In genomic region chrX:135925911-135926310, GRCm38 (mm10) we compare ENCODE assay signal across 22 mouse cellular contexts.
DNase-seq lines count a peak whose midpoint lies in the region; ATAC-seq and TF ChIP-seq lines count a peak whose summit lies in the region.
"Had no signal": no experiment of that assay in that cellular context is flagged by ENCODE, and none has a peak within 500 bp of the region (broad histone marks: within the 10 kb centered on the region; RNA-seq: fewer than 3 reads in every experiment).

No protein-coding gene starts in this region.

- H3K4me3 ChIP-seq in ES-E14 (ENCODE audit: insufficient read depth in 1 of 2, low read depth in 1 of 2, low read length in 2 of 2, poor library complexity in 1 of 2, severe bottlenecking in 1 of 2) = no peak overlapping the region
- H3K4me3 ChIP-seq in hindbrain, embryonic 14.5 days (replicated peaks; ENCODE audit: low read length) = no peak overlapping the region
- H3K4me3 ChIP-seq: embryonic facial prominence, embryonic 13.5 days; embryonic facial prominence, embryonic 15.5 days; erythroblast, embryonic 14.5 days; forebrain, embryonic 10.5 days; forebrain, embryonic 12.5 days had no signal

- no peaks in the 10 kb centered on the region for H3K27me3 ChIP-seq in hindbrain, embryonic 14.5 days (ENCODE audit: control insufficient read depth, insufficient read depth, low read length)
- H3K27me3 ChIP-seq: embryonic facial prominence, embryonic 15.5 days; forebrain, embryonic 12.5 days had no signal

- H3K9ac ChIP-seq in ES-E14 (ENCODE audit: insufficient read depth, low read depth, low read length, poor library complexity, severe bottlenecking) = no peak overlapping the region
- no peak overlapping the region for H3K9ac ChIP-seq in hindbrain, embryonic 14.5 days
- H3K9ac ChIP-seq: embryonic facial prominence, embryonic 13.5 days; embryonic facial prominence, embryonic 15.5 days; forebrain, embryonic 12.5 days had no signal

- H3K4me2 ChIP-seq in hindbrain, embryonic 14.5 days (replicated peaks) = no peak overlapping the region
- H3K4me2 ChIP-seq: embryonic facial prominence, embryonic 13.5 days; embryonic facial prominence, embryonic 15.5 days; forebrain, embryonic 12.5 days had no signal

- ATAC-seq in hindbrain, embryonic 14.5 days (ENCODE audit: low FRiP score) = no peak
- ATAC-seq: forebrain, embryonic 14.5 days; forebrain, embryonic 16.5 days had no signal

- no peaks in the 10 kb centered on the region for H3K9me3 ChIP-seq in ES-E14 (ENCODE audit: control insufficient read depth, insufficient read depth, low read depth, low read length)
- no peaks in the 10 kb centered on the region for H3K9me3 ChIP-seq in hindbrain, embryonic 14.5 days (ENCODE audit: control insufficient read depth, low read length)
- H3K9me3 ChIP-seq: embryonic facial prominence, embryonic 13.5 days; embryonic facial prominence, embryonic 15.5 days; forebrain, embryonic 10.5 days; forebrain, embryonic 12.5 days had no signal

- 32% methylated on average over 3 of the region's 3 CpGs for WGBS in hindbrain, embryonic 14.5 days

- no peaks in the 10 kb centered on the region for H3K36me3 ChIP-seq in ES-E14 (ENCODE audit: control insufficient read depth, insufficient read depth, low read length, poor library complexity, severe bottlenecking)
- no peaks in the 10 kb centered on the region for H3K36me3 ChIP-seq in hindbrain, embryonic 14.5 days (replicated peaks; ENCODE audit: control insufficient read depth, insufficient read depth)
- H3K36me3 ChIP-seq: embryonic facial prominence, embryonic 13.5 days; embryonic facial prominence, embryonic 15.5 days; forebrain, embryonic 10.5 days; forebrain, embryonic 12.5 days had no signal

- in situ Hi-C loops in ES-E14 (cut with MboI; ENCODE audit: low sequenced_read_pairs in 2 of 2, unreplicated experiment in 2 of 2) = no loop called here

- H3K4me1 ChIP-seq in ES-E14 (ENCODE audit: control insufficient read depth in 2 of 2, insufficient read depth in 2 of 2, low read length in 2 of 2, poor library complexity in 1 of 2) = peaks cover 0 to 4% of the 10 kb centered on the region in 2 experiments; a peak in 1 of 4 replicates
- no peaks in the 10 kb centered on the region for H3K4me1 ChIP-seq in hindbrain, embryonic 14.5 days (replicated peaks; ENCODE audit: control insufficient read depth, insufficient read depth, low read length)
- H3K4me1 ChIP-seq: embryonic facial prominence, embryonic 13.5 days; embryonic facial prominence, embryonic 15.5 days; forebrain, embryonic 10.5 days; forebrain, embryonic 12.5 days had no signal

- no peak overlapping the region for H3K27ac ChIP-seq in ES-E14 (ENCODE audit: insufficient read depth, low read depth, low read length, poor library complexity, severe bottlenecking)
- H3K27ac ChIP-seq in hindbrain, embryonic 14.5 days = no peak overlapping the region
- H3K27ac ChIP-seq: embryonic facial prominence, embryonic 13.5 days; embryonic facial prominence, embryonic 15.5 days; forebrain, embryonic 10.5 days; forebrain, embryonic 12.5 days had no signal

- DNase-seq in ES-CJ7 (ENCODE audit: low read depth, low spot score) = peak; percentile 57
- peak; percentile 17 for DNase-seq in ES-E14 (ENCODE audit: low read depth, low spot score)
- DNase-seq in ZHBTc4 (ENCODE audit: low read depth, low spot score) = peak; percentile 61
- DNase-seq in hindbrain, embryonic 14.5 days (ENCODE audit: low spot score) = no peak
- no peak for DNase-seq in yolk sac, embryonic 10.5 days (ENCODE audit: low spot score)
- DNase-seq: adrenal gland, adult 2 months; adrenal gland, postnatal 10 days; adrenal gland, postnatal 25 days; cerebellum, adult 11 months; cerebellum, adult 18-20 months; cerebellum, adult 8-10 months; cerebellum, adult 9-11 months; cerebellum, postnatal 14 days; cerebellum, postnatal 36 days; embryo, embryonic 11 days had no signal

TF ChIP-seq in ES-E14, 5 proteins besides CTCF, POLR2A, EP300 and RAD21:
- TF ChIP-seq HCFC1 (IDR thresholded peaks at IDR 0.05; ENCODE audit: borderline replicate concordance, insufficient read depth, low read length) = no peak
- no peak for TF ChIP-seq MAFK (IDR thresholded peaks at IDR 0.05; ENCODE audit: insufficient read depth, low read depth, low read length)
- TF ChIP-seq ZNF384 (IDR thresholded peaks at IDR 0.05; ENCODE audit: low read depth, low read length) = no peak
- no peak for TF ChIP-seq CHD2 (IDR thresholded peaks at IDR 0.05; ENCODE audit: low read depth, low read length)
- no peak for TF ChIP-seq ZC3H11A (IDR thresholded peaks at IDR 0.05; ENCODE audit: borderline replicate concordance, low read depth, low read length)

Comparison
In these comparisons a context has a peak if more than half of its experiments do, and no peak if none do; other contexts are left out.
1. DNase-seq: peak in ES-CJ7 (single experiment), ES-E14 (single experiment) and ZHBTc4 (single experiment); none in hindbrain, embryonic 14.5 days (single experiment) and yolk sac, embryonic 10.5 days (single experiment).